Mouse (Mus musculus) stomach, postnatal 0 days (tissue): ENCODE measurements at regions not wholly inside any gene's neighbourhood (a gene's known extent, or its start where the extent isn't known, plus 50 kb on each side); places are given as distances from the start of the nearest gene placed in this dataset.
A peak's percentile ranks its signal among the peaks of the same experiment; 100 is the strongest.

Source experiments
- ATAC-seq: fragments of 200-750 bp; cut with Nextera tagmentation; 2 replicates; pipeline ENCODE4 v1.8.0; 2017; ENCODE audit not compliant: low FRiP score, low TSS enrichment
- DNase-seq: peaks from one replicate; pipeline ENCODE4 v3.0.0-alpha.2; 2016; ENCODE audit warnings: low spot score
- H3K27ac ChIP-seq: fragments of 300-500 bp; sonication (generic); replicated peaks from 2 replicates; pipeline ENCODE4 v1.5.1; 2014; ENCODE audit warnings: mild to moderate bottlenecking, control low read depth
- H3K27me3 ChIP-seq: fragments of 300-500 bp; sonication (generic); 2 replicates; pipeline ENCODE4 v1.6.1; 2014; ENCODE audit warnings: low read length; ENCODE audit not compliant: control insufficient read depth, insufficient read depth
- H3K36me3 ChIP-seq: fragments of 300-500 bp; sonication (generic); 2 replicates; pipeline ENCODE4 v1.6.1; 2014; ENCODE audit warnings: low read length, mixed read lengths; ENCODE audit not compliant: control insufficient read depth, insufficient read depth
- H3K4me1 ChIP-seq: fragments of 300-500 bp; sonication (generic); replicated peaks from 2 replicates; pipeline ENCODE4 v1.6.1; 2014; ENCODE audit warnings: antibody characterized with exemption; ENCODE audit not compliant: control insufficient read depth, insufficient read depth
- H3K4me2 ChIP-seq: fragments of 300-500 bp; sonication (generic); replicated peaks from 2 replicates; pipeline ENCODE4 v1.6.1; 2014; ENCODE audit warnings: low read depth, mild to moderate bottlenecking, control low read depth, moderate library complexity
- H3K4me3 ChIP-seq: fragments of 300-500 bp; sonication (generic); 2 replicates; pipeline ENCODE4 v1.5.1; 2014; ENCODE audit warnings: low read depth, low read length, control low read depth
- H3K9ac ChIP-seq: fragments of 300-500 bp; sonication (generic); 2 replicates; pipeline ENCODE4 v1.6.1; 2014; ENCODE audit warnings: mild to moderate bottlenecking, low read length, control low read depth, mixed read lengths
- H3K9me3 ChIP-seq: fragments of 300-500 bp; sonication (generic); 2 replicates; pipeline ENCODE4 v1.6.1; 2016; ENCODE audit warnings: low read length; ENCODE audit not compliant: control insufficient read depth
- CTCF ChIP-seq: IDR thresholded peaks from 2 replicates; pipeline ENCODE4 v1.5.1; 2016; ENCODE audit warnings: antibody characterized with exemption, low read depth, mild to moderate bottlenecking, moderate library complexity
- EP300 ChIP-seq: optimal IDR thresholded peaks from 2 replicates; pipeline ENCODE3; 2016; ENCODE audit warnings: antibody characterized with exemption
- WGBS: fragments of 180-500 bp; shearing (Covaris S2); extraction: QIAGEN DNeasy Blood & Tissue Kit; methylation state at CpG from one replicate; pipeline ENCODE4 v1.1.7; 2014; 5-methylcytosine and 5-hydroxymethylcytosine counted together

- DNase-seq (no peak), ATAC-seq (no peak)
- WGBS = 38% methylated on average over 3 of the region's 3 CpGs
- H3K27ac ChIP-seq = no peak overlapping the region
- no peaks in the 10 kb centered on the region for H3K9me3 ChIP-seq
- no peaks in the 10 kb centered on the region for H3K27me3 ChIP-seq
- no peak overlapping the region for H3K9ac ChIP-seq
- TF ChIP-seq EP300 = no peak
- no peak for TF ChIP-seq CTCF
- no peaks in the 10 kb centered on the region for H3K4me1 ChIP-seq
- no peaks in the 10 kb centered on the region for H3K36me3 ChIP-seq
- no peak overlapping the region for H3K4me3 ChIP-seq
- H3K4me2 ChIP-seq = no peak overlapping the region
Observed at GRCm38 (mm10) chr14:67153621-67154020, 1144.6 kb upstream of the Gulo start.

DNA sequence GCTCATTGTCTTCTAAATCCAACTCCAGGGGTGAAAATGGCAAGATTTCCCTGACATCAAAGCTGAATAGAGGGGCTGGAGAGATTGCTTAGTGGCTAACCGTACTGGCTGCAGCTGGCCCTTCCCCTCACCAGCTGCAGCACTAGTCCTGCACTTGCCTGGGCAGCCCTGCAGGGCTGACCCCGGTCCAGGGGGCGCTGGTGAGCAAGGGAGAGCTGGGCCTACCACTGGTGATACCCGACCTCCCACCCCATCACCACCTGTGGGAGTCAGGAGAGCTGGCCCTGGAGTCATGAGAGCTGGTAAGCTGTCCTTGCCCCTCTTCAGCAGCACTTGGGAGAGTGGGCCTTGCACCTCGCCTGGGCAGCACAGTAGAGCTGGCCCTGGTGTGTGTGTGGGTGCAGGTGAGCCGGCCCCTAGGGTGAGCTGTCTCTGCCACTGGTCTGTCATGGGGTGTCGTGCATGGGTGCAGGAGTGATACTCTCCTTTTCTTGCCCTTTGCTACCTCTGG is 1141.0 kb upstream of the Gulo start:
- Histone ChIP-seq H3K36me3 (no peaks in the 10 kb centered on the region), H3K9me3 (no peaks in the 10 kb centered on the region), H3K4me3 (no peak overlapping the region), H3K4me2 (no peak overlapping the region), H3K4me1 (no peaks in the 10 kb centered on the region), H3K27ac (no peak overlapping the region), H3K9ac (no peak overlapping the region), H3K27me3 (no peaks in the 10 kb centered on the region)
- WGBS = 49% methylated on average over 7 of the region's 7 CpGs
- ATAC-seq (peak; percentile 41; the same call in 1 of the 2 replicates), DNase-seq (peak; percentile 64)
- TF ChIP-seq EP300 (no peak), CTCF (peak; percentile 64)

DNA sequence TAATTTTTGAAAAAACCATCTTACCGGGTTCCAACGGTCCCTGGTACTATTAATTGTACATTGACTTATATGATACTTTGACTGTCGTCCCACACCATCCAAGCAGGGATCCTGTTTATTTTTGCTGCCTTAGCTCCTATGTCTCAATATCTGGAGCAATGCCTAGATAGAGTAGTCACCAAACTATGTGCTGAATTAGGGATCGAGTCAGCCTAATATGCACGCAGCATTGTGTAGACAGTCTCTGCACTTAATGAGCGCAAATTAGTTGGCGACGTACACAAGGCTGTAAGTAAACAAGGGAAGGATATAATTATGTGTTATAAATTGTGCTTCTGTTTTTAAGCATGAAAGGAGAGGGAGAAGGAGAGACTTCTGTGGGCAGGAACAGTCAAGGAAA is 1140.1 kb upstream of the Gulo start:
- Histone ChIP-seq H3K4me3 (no peak overlapping the region), H3K27ac (no peak overlapping the region), H3K9me3 (no peaks in the 10 kb centered on the region), H3K4me1 (no peaks in the 10 kb centered on the region), H3K27me3 (no peaks in the 10 kb centered on the region), H3K36me3 (no peaks in the 10 kb centered on the region), H3K9ac (no peak overlapping the region), H3K4me2 (no peak overlapping the region)
- DNase-seq (no peak), ATAC-seq (no peak; the same call in 1 of the 2 replicates)
- 62% methylated on average over 8 of the region's 8 CpGs for WGBS
- TF ChIP-seq EP300 (no peak), CTCF (no peak)

DNA sequence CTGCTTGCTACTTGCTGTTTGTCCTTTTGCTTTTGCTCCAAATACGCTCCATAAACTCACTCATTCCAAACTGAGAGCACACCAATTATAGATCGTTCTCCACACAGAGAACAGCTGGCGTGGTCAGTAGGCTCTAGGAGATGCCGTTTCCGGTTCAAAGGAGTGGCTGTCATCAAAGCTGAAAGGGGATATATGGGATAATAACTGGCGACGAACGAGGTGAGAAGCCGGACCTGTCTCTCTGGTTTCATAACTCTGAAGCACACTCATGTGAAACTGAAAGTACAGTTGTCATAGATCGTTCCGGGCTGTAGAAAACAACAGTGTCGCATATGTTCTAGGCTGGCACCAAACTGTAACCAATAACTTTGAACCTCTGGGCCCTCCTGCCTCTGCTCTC is 1137.6 kb upstream of the Gulo start:
- Histone ChIP-seq H3K4me2 (no peak overlapping the region), H3K9ac (no peak overlapping the region), H3K27me3 (no peaks in the 10 kb centered on the region), H3K4me1 (no peaks in the 10 kb centered on the region), H3K36me3 (no peaks in the 10 kb centered on the region), H3K4me3 (no peak overlapping the region), H3K9me3 (no peaks in the 10 kb centered on the region), H3K27ac (no peak overlapping the region)
- DNase-seq (no peak), ATAC-seq (no peak)
- no peak for TF ChIP-seq CTCF
- TF ChIP-seq EP300 = no peak
- WGBS = 64% methylated on average over 12 of the region's 12 CpGs

DNA sequence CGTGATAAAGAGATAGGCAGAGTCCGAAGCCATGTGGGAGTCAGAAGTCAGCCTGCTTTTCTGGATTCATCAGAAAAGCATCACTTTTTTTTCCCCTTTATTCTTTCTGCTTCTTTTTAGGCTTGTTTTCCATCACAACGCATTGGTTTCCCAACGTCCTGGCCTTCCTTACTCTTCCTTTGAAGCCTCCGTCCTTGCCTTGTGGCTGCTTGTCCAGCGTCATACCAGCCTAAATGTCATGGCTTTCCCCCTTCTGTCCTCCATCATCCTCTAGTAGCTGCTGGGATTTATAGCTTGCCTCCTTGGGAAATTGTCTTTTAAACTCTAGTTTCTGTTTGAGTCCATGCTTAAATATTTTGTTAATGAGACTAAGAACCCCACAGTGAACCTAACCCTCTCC is 1136.0 kb upstream of the Gulo start:
- Histone ChIP-seq H3K4me3 (no peak overlapping the region), H3K9ac (no peak overlapping the region), H3K27ac (no peak overlapping the region), H3K4me2 (no peak overlapping the region), H3K4me1 (no peaks in the 10 kb centered on the region), H3K27me3 (no peaks in the 10 kb centered on the region), H3K36me3 (no peaks in the 10 kb centered on the region), H3K9me3 (no peaks in the 10 kb centered on the region)
- DNase-seq (no peak), ATAC-seq (no peak)
- TF ChIP-seq EP300 (no peak), CTCF (no peak)
- 95% methylated on average over 6 of the region's 6 CpGs for WGBS

- H3K4me1 ChIP-seq = no peaks in the 10 kb centered on the region
- no peaks in the 10 kb centered on the region for H3K9me3 ChIP-seq
- H3K36me3 ChIP-seq = no peaks in the 10 kb centered on the region
- no peak overlapping the region for H3K4me2 ChIP-seq
- TF ChIP-seq EP300 = no peak
- TF ChIP-seq CTCF = no peak
- H3K4me3 ChIP-seq = no peak overlapping the region
- no peak for ATAC-seq
- H3K27ac ChIP-seq = no peak overlapping the region
- H3K9ac ChIP-seq = no peak overlapping the region
- no peaks in the 10 kb centered on the region for H3K27me3 ChIP-seq
- WGBS = 70% methylated on average over 4 of the region's 4 CpGs
- DNase-seq = no peak
Observed at GRCm38 (mm10) chr14:67144461-67144985, 1135.5 kb upstream of the Gulo start.
